ENCODE assay signal across 10 mouse cellular contexts in the genomic region with DNA sequence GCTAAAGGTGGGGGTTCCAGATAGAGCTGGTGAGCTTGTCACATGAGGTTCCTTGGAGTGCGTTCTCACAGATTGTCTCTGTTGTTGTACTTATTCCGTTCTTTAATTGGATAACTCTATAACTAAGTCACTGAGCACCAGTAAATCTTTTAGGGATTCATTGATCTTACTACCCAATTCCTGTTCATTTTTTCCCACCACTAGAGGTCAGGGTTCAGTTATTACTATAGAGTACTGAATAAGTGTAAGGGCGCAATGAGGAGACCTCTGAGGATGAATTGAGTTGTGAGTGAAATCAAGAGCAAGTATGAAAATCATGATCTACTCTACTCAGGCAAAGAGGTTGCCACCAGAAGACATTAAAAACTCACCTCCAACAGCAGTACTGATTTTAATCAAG.
DNase-seq lines count a peak whose midpoint lies in the region; ATAC-seq and TF ChIP-seq lines count a peak whose summit lies in the region.
"Had no signal": no experiment of that assay in that cellular context is flagged by ENCODE, and none has a peak within 500 bp of the region (broad histone marks: within the 10 kb centered on the region; RNA-seq: fewer than 3 reads in every experiment).

No protein-coding gene starts in this region.

- peak; percentile 48 for TF ChIP-seq CTCF in kidney, postnatal 0 days (IDR thresholded peaks at IDR 0.05; ENCODE audit: low read depth)

- no peak overlapping the region for H3K27ac ChIP-seq in kidney, postnatal 0 days
- H3K27ac ChIP-seq in kidney, embryonic 15.5 days = no peak overlapping the region
- H3K27ac ChIP-seq: embryonic facial prominence, embryonic 13.5 days had no signal

- H3K4me3 ChIP-seq in kidney, postnatal 0 days (replicated peaks; ENCODE audit: low read depth, low read length) = no peak overlapping the region
- H3K4me3 ChIP-seq in kidney, embryonic 15.5 days (replicated peaks) = no peak overlapping the region
- H3K4me3 ChIP-seq: embryonic facial prominence, embryonic 13.5 days had no signal

- no peak overlapping the region for H3K4me2 ChIP-seq in kidney, postnatal 0 days (ENCODE audit: low read length)
- H3K4me2 ChIP-seq in kidney, embryonic 15.5 days = no peak overlapping the region
- H3K4me2 ChIP-seq: embryonic facial prominence, embryonic 13.5 days had no signal

- H3K9ac ChIP-seq in kidney, postnatal 0 days (ENCODE audit: low read depth, low read length) = no peak overlapping the region
- H3K9ac ChIP-seq in kidney, embryonic 15.5 days = no peak overlapping the region
- H3K9ac ChIP-seq: embryonic facial prominence, embryonic 13.5 days had no signal

- peak; percentile 28 to 44 for DNase-seq in cerebellum, postnatal 14 days
- DNase-seq in kidney, postnatal 0 days (ENCODE audit: low spot score) = no peak
- DNase-seq in A20 (ENCODE audit: low read depth, low spot score) = peak; percentile 4
- DNase-seq in embryo, embryonic 11 days = peak; percentile 58
- no peak for DNase-seq in thymus, postnatal 0 days (ENCODE audit: low spot score)
- DNase-seq in spleen, postnatal 4 days (ENCODE audit: low spot score in 2 of 2) = no peak
- DNase-seq: gastrocnemius, postnatal 10 days had no signal

- H3K27me3 ChIP-seq in kidney, postnatal 0 days (ENCODE audit: insufficient read depth, low read length) = no peaks in the 10 kb centered on the region
- H3K27me3 ChIP-seq in kidney, embryonic 15.5 days = no peaks in the 10 kb centered on the region
- H3K27me3 ChIP-seq: embryonic facial prominence, embryonic 13.5 days had no signal

- no peaks in the 10 kb centered on the region for H3K36me3 ChIP-seq in kidney, postnatal 0 days (ENCODE audit: insufficient read depth, low read length)
- no peaks in the 10 kb centered on the region for H3K36me3 ChIP-seq in kidney, embryonic 15.5 days
- H3K36me3 ChIP-seq: embryonic facial prominence, embryonic 13.5 days had no signal

- H3K9me3 ChIP-seq in kidney, postnatal 0 days (replicated peaks; ENCODE audit: low read length) = no peaks in the 10 kb centered on the region
- H3K9me3 ChIP-seq in kidney, embryonic 15.5 days (replicated peaks) = no peaks in the 10 kb centered on the region
- H3K9me3 ChIP-seq: embryonic facial prominence, embryonic 13.5 days had no signal

- ATAC-seq in cerebellum, adult (ENCODE audit: insufficient number of reproducible peaks, low FRiP score, low TSS enrichment) = no peak
- ATAC-seq in kidney, postnatal 0 days (replicated peaks; ENCODE audit: low FRiP score, low read depth) = no peak
- ATAC-seq in kidney, embryonic 15.5 days (replicated peaks; ENCODE audit: low FRiP score) = no peak

- H3K4me1 ChIP-seq in kidney, postnatal 0 days (replicated peaks; ENCODE audit: insufficient read depth, low read length) = no peaks in the 10 kb centered on the region
- no peaks in the 10 kb centered on the region for H3K4me1 ChIP-seq in kidney, embryonic 15.5 days

- WGBS in kidney, postnatal 0 days = 81% methylated on average over 3 of the region's 3 CpGs
- WGBS in kidney, embryonic 15.5 days = 75% methylated on average over 3 of the region's 3 CpGs

Comparison
In these comparisons a context has a peak if more than half of its experiments do, and no peak if none do; other contexts are left out.
1. DNase-seq: peak in cerebellum, postnatal 14 days (2 of 2), A20 (single experiment) and embryo, embryonic 11 days (single experiment); none in kidney, postnatal 0 days (single experiment), thymus, postnatal 0 days (single experiment) and spleen, postnatal 4 days (0 of 2).